Mouse (Mus musculus) CH12.LX (cell line): Measurements from ENCODE around the gene Fcer1g. TPM values are rescaled to one million over a fixed set of nuclear protein-coding genes. Genes with fewer than 3 reads are reported as not detected.

Experiments
- DNase-seq: peaks from one replicate; pipeline ENCODE4 v3.0.0-alpha.2; 2013; ENCODE audit errors: extremely low read depth
- H3K27ac ChIP-seq: 2 replicates; pipeline ENCODE4 v1.5.1; 2012; ENCODE audit warnings: low read depth, mild to moderate bottlenecking, control low read depth, moderate library complexity; ENCODE audit not compliant: insufficient read depth
- H3K27me3 ChIP-seq: replicated peaks from 2 replicates; pipeline ENCODE3; 2012; ENCODE audit warnings: inconsistent platforms
- H3K36me3 ChIP-seq, 2 experiments: replicated peaks in 1 of 2; 2 replicates each; pipeline versions ENCODE3 to v1.6.1; 2012; ENCODE audit warnings: inconsistent platforms in 1 of 2, low read length in 1 of 2, mild to moderate bottlenecking in 1 of 2, mixed read lengths in 1 of 2, moderate library complexity in 1 of 2; ENCODE audit not compliant: control insufficient read depth in 1 of 2, insufficient read depth in 1 of 2
- H3K4me1 ChIP-seq, 2 experiments: 2 replicates each; pipeline ENCODE4 v1.6.1; 2012; ENCODE audit warnings: inconsistent platforms in 1 of 2, moderate library complexity in 1 of 2; ENCODE audit not compliant: insufficient read depth in 2 of 2, control insufficient read depth in 1 of 2
- H3K4me2 ChIP-seq: 2 replicates; pipeline ENCODE4 v1.6.1; 2012; ENCODE audit warnings: low read depth, mild to moderate bottlenecking, control low read depth; ENCODE audit not compliant: poor library complexity, insufficient read depth, severe bottlenecking
- H3K4me3 ChIP-seq, 3 experiments: fragments of 150-350 bp in 1 of 3; sonication (generic) in 1 of 3; replicated peaks in 1 of 3; 2 replicates each; pipeline versions ENCODE3 to v1.5.1; 2011 to 2012; ENCODE audit warnings: low read depth in 2 of 3, low read length in 2 of 3, mild to moderate bottlenecking in 2 of 3, moderate library complexity in 2 of 3, control low read depth in 1 of 3, improper control_type of control experiment in 1 of 3, inconsistent platforms in 1 of 3, mixed read lengths in 1 of 3; ENCODE audit not compliant: poor library complexity in 1 of 3
- H3K79me2 ChIP-seq: replicated peaks from 2 replicates; pipeline ENCODE4 v1.6.1; 2012; ENCODE audit warnings: mild to moderate bottlenecking, moderate library complexity; ENCODE audit not compliant: control insufficient read depth, poor library complexity, insufficient read depth, severe bottlenecking; ENCODE audit errors: extremely low read depth
- H3K9ac ChIP-seq: 2 replicates; pipeline ENCODE4 v1.6.1; 2012; ENCODE audit warnings: low read depth, mild to moderate bottlenecking, control low read depth, moderate library complexity; ENCODE audit not compliant: insufficient read depth
- H3K9me3 ChIP-seq: replicated peaks from 2 replicates; pipeline ENCODE3; 2012; ENCODE audit warnings: low read length, inconsistent platforms, mixed read lengths
- CHD1 ChIP-seq: IDR thresholded peaks from 2 replicates; pipeline ENCODE4 v1.6.1; 2012; ENCODE audit warnings: low read depth, low read length, improper control_type of control experiment, inconsistent platforms
- CHD2 ChIP-seq: IDR thresholded peaks from 2 replicates; pipeline ENCODE4 v1.6.1; 2011; ENCODE audit warnings: low read length, improper control_type of control experiment
- CTCF ChIP-seq, 2 experiments: IDR thresholded peaks in 1 of 2; conservative IDR thresholded peaks in 1 of 2; 2 replicates each; pipeline ENCODE4 v1.5.1; 2011 to 2012; ENCODE audit warnings: low read depth in 2 of 2, low read length in 2 of 2, improper control_type of control experiment in 1 of 2, inconsistent platforms in 1 of 2, mild to moderate bottlenecking in 1 of 2, moderate library complexity in 1 of 2
- E2F4 ChIP-seq: IDR thresholded peaks from 2 replicates; pipeline ENCODE4 v1.6.1; 2011; ENCODE audit warnings: low read depth, low read length, improper control_type of control experiment; ENCODE audit not compliant: insufficient replicate concordance
- EP300 ChIP-seq: IDR thresholded peaks from 2 replicates; pipeline ENCODE4 v1.6.1; 2011; ENCODE audit warnings: low read length, improper control_type of control experiment
- GABPA ChIP-seq: IDR thresholded peaks from 2 replicates; pipeline ENCODE4 v1.6.1; 2012; ENCODE audit warnings: low read depth, low read length, improper control_type of control experiment, inconsistent platforms; ENCODE audit not compliant: insufficient replicate concordance
- JUN ChIP-seq: IDR thresholded peaks from 2 replicates; pipeline ENCODE4 v1.6.1; 2011; ENCODE audit warnings: low read depth, mild to moderate bottlenecking, low read length, improper control_type of control experiment, moderate library complexity; ENCODE audit not compliant: insufficient read depth
- MXI1 ChIP-seq: IDR thresholded peaks from 2 replicates; pipeline ENCODE4 v1.6.1; 2011; ENCODE audit warnings: mild to moderate bottlenecking, low read depth, low read length, improper control_type of control experiment
- MYC ChIP-seq: IDR thresholded peaks from 2 replicates; pipeline ENCODE4 v1.6.1; 2011; ENCODE audit warnings: low read depth, mild to moderate bottlenecking, improper control_type of control experiment, low read length
- NELFE ChIP-seq: IDR thresholded peaks from 2 replicates; pipeline ENCODE4 v1.6.1; 2011; ENCODE audit warnings: low read depth, low read length, improper control_type of control experiment
- RCOR1 ChIP-seq: conservative IDR thresholded peaks from 2 replicates; pipeline ENCODE4 v1.6.1; 2012; ENCODE audit warnings: low read depth, mild to moderate bottlenecking, inconsistent platforms, low read length, improper control_type of control experiment
- TBP ChIP-seq: conservative IDR thresholded peaks from 2 replicates; pipeline ENCODE4 v1.6.1; 2011; ENCODE audit warnings: low read depth, low read length, improper control_type of control experiment
- TCF12 ChIP-seq: IDR thresholded peaks from 2 replicates; pipeline ENCODE4 v1.6.1; 2014; ENCODE audit warnings: low read depth, mild to moderate bottlenecking, inconsistent platforms, low read length, improper control_type of control experiment
- UBTF ChIP-seq: IDR thresholded peaks from 2 replicates; pipeline ENCODE4 v1.6.1; 2012; ENCODE audit warnings: low read depth, mild to moderate bottlenecking, inconsistent platforms, low read length, improper control_type of control experiment, moderate library complexity
- USF1 ChIP-seq: IDR thresholded peaks from 2 replicates; pipeline ENCODE4 v1.6.1; 2014; ENCODE audit warnings: low read depth, mild to moderate bottlenecking, inconsistent platforms, low read length, improper control_type of control experiment
- USF2 ChIP-seq: conservative IDR thresholded peaks from 2 replicates; pipeline ENCODE4 v1.6.1; 2011; ENCODE audit warnings: low read depth, low read length, improper control_type of control experiment
- ZC3H11A ChIP-seq: IDR thresholded peaks from 2 replicates; pipeline ENCODE4 v1.6.1; 2012; ENCODE audit warnings: low read depth, mild to moderate bottlenecking, inconsistent platforms, low read length, improper control_type of control experiment
- ZKSCAN1 ChIP-seq: IDR thresholded peaks from 2 replicates; pipeline ENCODE4 v1.6.1; 2012; ENCODE audit warnings: low read depth, inconsistent platforms, low read length, improper control_type of control experiment, borderline replicate concordance
- dilution Hi-C: fragments of 300-500 bp; cut with MboI; formaldehyde crosslinking; loops from 2 replicates; pipeline ENCODE4 v1.14.3; 2020; ENCODE audit warnings: low sequenced_read_pairs; ENCODE audit not compliant: extremely low pct_unique_long_range_greater_than_20kb, extremely low pct_ligation_motif_present
- in situ Hi-C: fragments of 300-500 bp; cut with MboI; formaldehyde crosslinking; loops from 3 replicates; pipeline ENCODE4 v1.14.3; 2019; ENCODE audit warnings: low sequenced_read_pairs, low pct_ligation_motif_present, low pct_unique_long_range_greater_than_20kb, mixed read lengths
- polyA plus RNA-seq: library from polyadenylated mRNA; unstranded; fragments of >175 nt; gene quantifications from 2 replicates; pipeline ENCODE4 v1.2.1, GENCODE M21; 2012; ENCODE audit warnings: low read depth; ENCODE audit not compliant: insufficient read length
- total RNA-seq, 2 experiments: library from RNA; depleted of rRNA; stranded (reverse); fragments of 300-350 nt in 1 of 2; fragments of >200 nt in 1 of 2; gene quantifications; 2 replicates each; pipeline ENCODE4 v1.2.3; 2012 to 2014

The Fcer1g gene
- total and polyA plus RNA-seq, 3 experiments: 10.1 to 51.2 (median 31.3) TPM

- Histone ChIP-seq H3K4me1 (peaks cover 11 to 56% of the 10 kb centered on the region in 2 experiments), H3K4me2 (no peak overlapping the region), H3K27ac (no peak overlapping the region), H3K4me3 (peak overlapping the region in 1 of 3 experiments; percentile 49)
- no peak for DNase-seq
- TF ChIP-seq E2F4 (no peak), NELFE (no peak), GABPA (no peak), MXI1 (no peak), ZKSCAN1 (no peak), TBP (no peak)
- TF ChIP-seq, all 38 proteins: peak for 0
- Histone ChIP-seq H3K9ac (no peak overlapping the region), H3K79me2 (no peaks in the 10 kb centered on the region), H3K9me3 (no peaks in the 10 kb centered on the region), H3K27me3 (no peaks in the 10 kb centered on the region), H3K36me3 (peaks cover 53 to 61% of the 10 kb centered on the region in 2 experiments)
- dilution Hi-C loops (no loop called here), in situ Hi-C loops (no loop called here)
These were observed 373 bp upstream of the Fcer1g start for GRCm38 (mm10) chr1:171234538-171234937.

DNA sequence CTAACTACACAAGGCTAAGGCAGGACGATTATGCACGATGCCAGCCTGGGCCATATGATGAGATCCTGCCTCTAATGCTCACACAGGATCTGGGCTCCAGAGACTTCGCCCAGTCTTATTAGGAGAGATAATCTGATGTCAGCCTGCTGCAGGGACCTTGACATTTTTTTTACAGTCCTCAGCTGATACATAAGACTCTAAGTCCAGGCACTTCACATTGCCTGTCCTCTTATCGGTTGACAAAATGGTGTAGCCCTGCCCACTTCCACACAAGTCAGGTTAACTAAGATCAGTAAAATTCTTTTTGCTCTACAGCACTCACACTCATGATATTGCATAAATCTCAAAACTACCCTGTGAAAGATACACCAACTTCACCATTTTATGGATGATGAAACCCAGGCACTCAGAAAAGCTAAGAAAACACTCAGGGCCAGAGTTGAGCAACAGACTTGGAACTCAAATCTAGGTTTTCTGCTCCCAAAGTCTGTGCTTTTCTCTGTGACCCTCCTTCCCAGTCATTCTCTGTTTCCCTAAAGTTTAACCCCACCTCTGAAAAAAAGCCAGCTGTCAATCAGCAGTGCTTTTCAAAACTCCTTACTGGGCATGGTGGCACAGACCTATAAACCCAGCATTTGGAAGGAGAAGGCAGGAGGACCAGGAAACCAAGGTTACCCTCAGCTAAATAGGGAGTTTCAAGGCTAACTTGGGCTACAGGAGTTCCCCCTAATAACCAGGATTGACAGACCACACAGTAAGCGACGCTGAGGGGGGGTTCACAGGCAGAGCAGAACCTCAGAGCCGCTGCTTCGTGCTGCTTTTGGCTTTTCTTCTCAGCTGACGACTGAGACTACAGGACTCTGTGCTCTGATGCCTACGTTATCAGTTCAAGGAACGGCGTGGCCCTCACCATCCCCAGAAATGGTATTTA, 1.1 kb downstream of the Fcer1g start:
- Histone ChIP-seq H3K4me1 (peaks cover 11 to 62% of the 10 kb centered on the region in 2 experiments), H3K4me2 (no peak overlapping the region), H3K27ac (no peak overlapping the region), H3K79me2 (no peaks in the 10 kb centered on the region), H3K4me3 (peak overlapping the region; percentile 26 to 49 (median 43)), H3K27me3 (no peaks in the 10 kb centered on the region), H3K36me3 (peaks cover 40 to 53% of the 10 kb centered on the region in 2 experiments), H3K9me3 (no peaks in the 10 kb centered on the region), H3K9ac (no peak overlapping the region)
- TF ChIP-seq TCF12 (0 out of 2 replicates have a peak, but pooled peaks have one; percentile 13), TBP (no peak), RCOR1 (no peak)
- dilution Hi-C loops (no loop called here), in situ Hi-C loops (no loop called here)
- no peak for DNase-seq

- TF ChIP-seq JUN (no peak), RCOR1 (no peak), CHD1 (no peak), ZC3H11A (no peak), UBTF (no peak), EP300 (no peak), TBP (no peak), CTCF (conservative IDR thresholded peaks at IDR 0.05 in 1 of 2, IDR thresholded peaks at IDR 0.05 in 1 of 2; ENCODE audit: low read depth in 2 of 2, low read length in 2 of 2) (no peak), USF2 (no peak), MYC (no peak), USF1 (no peak), CHD2 (no peak), E2F4 (no peak)
- no peak for DNase-seq
- in situ Hi-C loops (no loop called here), dilution Hi-C loops (no loop called here)
- peaks cover 33 to 46% of the 10 kb centered on the region in 2 experiments for H3K36me3 ChIP-seq
- H3K79me2 ChIP-seq: no peaks in the 10 kb centered on the region
- H3K27ac ChIP-seq: peak overlapping the region; percentile 26; the same call in 1 of the 2 replicates
- no peak overlapping the region for H3K9ac ChIP-seq
- H3K4me3 ChIP-seq: peak overlapping the region in 1 of 3 experiments; percentile 43
- H3K4me2 ChIP-seq: 0 out of 2 replicates have a peak overlapping the region, but pooled peaks have one; percentile 7
- no peaks in the 10 kb centered on the region for H3K9me3 ChIP-seq
- peaks cover 11 to 62% of the 10 kb centered on the region in 2 experiments for H3K4me1 ChIP-seq
- no peaks in the 10 kb centered on the region for H3K27me3 ChIP-seq
These were observed 1.8 kb downstream of the Fcer1g start for GRCm38 (mm10) chr1:171232348-171232747.
